Mouse (Mus musculus): Measurements from ENCODE around the gene Dll4. TPM values are rescaled to one million over a fixed set of nuclear protein-coding genes. Genes with fewer than 3 reads are reported as not detected.

Gene Dll4
- total RNA-seq, 2 experiments from 2014 or later = 1.6 to 2.3 TPM

- DNase-seq (ENCODE audit: low spot score in 2 of 2) = no peak
These were observed 20.8 kb upstream of the Dll4 start for GRCm38 (mm10) chr2:119304798-119305208.

DNA sequence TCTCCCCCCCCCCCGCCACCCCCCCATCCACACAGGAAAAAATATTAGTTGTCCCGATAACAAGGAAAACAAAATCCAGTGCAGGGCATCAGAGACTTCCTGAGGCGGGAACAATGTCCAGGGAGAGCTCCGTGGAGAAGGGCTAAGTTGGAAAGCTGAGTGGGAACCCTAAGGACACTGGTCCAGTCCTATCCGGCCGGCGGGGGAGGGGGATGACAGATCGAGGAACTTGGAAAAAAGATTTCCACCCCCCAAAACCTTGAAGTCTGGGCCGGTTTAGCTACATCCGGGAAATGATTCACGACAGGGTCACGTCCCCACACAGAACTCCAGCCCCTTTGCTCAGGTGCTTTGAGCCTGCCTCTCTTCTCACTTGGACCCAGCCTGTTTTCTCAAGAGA is 14.0 kb upstream of the Dll4 start:
- no peak for DNase-seq (ENCODE audit: low spot score in 2 of 2)

DNA sequence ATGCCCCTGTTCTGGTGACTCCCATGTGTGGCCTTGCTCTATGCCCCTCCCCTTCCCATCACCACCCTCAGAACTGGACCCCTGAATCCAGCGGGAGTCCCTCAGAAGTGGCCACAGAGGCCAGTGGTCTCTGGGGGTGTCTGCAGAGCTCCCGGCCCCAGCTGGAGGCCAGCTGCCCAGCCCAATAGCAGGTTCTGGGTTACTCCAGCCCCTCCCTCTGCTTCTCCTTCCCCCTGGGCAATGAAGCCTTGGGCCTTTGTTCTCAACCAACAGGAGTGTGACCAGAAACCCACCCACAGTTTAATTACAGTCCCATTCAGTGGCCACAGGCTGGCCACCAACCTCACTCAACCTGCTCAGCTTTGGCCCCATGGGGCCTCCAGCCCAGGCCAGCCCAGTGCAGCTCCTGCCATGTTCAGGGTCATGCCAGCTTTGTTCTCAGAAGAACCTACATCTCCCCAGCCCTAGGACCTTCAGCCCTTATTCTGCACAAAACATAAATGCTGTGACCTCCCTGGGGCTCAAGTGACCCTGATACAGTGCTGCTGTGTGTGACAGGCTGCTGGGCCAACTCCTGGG is 13.1 kb upstream of the Dll4 start:
- DNase-seq (ENCODE audit: low spot score in 2 of 2) = no peak

GRCm38 (mm10) chr2:119313780-119314479 is 11.7 kb upstream of the Dll4 start:
- DNase-seq (ENCODE audit: low spot score in 2 of 2) = no peak

DNA sequence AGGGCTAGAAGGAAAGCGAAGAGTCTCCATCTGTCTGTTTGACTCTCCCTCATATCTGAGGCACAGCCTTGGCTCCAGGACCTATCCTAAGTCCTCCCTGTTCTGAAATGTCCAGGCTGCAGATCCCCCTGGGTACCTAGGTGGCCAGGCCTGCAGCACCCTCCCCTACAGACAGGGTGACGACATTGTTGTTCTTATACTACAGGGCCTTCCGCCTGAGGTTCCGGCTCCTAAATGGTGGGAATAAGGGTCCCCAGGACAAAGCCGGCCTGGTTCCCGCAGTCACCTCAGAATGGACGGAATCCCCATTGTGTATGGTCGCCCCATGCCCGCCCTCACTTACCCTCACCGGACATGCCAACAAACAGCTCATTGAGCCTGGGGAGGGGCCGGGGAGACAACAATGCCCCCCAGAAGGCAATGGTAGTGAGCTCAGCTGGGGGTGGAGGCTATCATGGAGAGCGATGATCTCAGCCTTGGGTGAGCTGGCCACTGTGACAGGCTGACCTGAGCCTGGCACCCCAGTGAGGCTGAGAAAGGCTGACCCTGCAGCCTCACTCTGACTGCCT is 10.8 kb upstream of the Dll4 start:
- no peak for DNase-seq (ENCODE audit: low spot score in 2 of 2)

DNA sequence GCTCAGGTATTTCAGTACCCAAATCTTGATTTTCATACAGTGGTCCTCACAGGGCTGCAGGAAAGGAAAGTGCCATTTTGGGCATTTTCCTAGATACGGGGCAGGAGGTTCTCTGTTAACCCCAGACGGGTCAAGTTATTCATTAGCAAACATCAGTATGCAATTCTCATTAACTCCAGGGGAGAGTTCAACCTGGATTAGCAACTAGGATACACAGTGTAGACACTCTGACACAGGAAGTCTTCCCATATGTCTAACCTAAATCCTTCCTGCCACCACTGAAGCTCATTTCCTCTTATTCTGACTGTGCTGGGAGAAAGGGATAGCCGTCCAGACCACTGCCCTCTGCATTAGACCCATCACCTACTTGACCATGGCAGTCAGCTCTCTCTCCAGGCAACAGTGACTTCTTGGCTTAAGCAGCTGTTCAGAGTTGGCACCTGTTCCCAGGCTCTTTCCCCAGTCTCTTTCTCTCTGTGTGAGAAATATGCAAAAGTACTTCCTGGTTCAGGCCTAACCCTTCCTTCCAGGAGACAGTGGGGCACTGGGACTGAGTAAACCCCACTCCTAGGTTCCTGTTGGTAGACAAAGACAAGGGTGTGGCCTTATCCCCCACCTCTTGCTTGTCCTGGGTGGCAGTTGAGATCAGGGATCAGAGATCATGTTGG is 7.4 kb upstream of the Dll4 start:
- DNase-seq (ENCODE audit: low spot score in 2 of 2) = no peak

DNA sequence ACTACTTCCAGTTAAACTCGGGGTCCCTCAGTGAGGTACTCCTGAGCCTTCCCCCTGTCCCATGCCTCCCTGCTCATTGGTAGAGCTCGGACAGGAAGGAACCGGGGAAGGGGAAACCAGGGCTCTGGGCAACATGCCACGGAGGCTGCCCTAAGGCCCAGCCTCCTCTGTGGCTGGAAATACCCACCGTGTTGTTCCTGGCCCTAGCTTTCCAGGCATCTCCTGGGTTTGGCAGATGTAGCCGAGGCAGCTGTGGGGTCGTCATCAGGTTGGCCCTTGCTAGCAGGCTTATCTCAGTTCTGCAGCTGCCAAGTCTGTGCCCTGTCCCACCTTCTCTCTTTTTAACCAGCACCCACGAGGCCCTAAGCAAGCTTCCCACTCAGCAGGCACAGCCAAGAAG is 5.0 kb upstream of the Dll4 start:
- DNase-seq (ENCODE audit: low spot score in 2 of 2) = no peak

GRCm38 (mm10) chr2:119321771-119322586 is 3.6 kb upstream of the Dll4 start:
- no peak for DNase-seq (ENCODE audit: low spot score in 2 of 2)

DNA sequence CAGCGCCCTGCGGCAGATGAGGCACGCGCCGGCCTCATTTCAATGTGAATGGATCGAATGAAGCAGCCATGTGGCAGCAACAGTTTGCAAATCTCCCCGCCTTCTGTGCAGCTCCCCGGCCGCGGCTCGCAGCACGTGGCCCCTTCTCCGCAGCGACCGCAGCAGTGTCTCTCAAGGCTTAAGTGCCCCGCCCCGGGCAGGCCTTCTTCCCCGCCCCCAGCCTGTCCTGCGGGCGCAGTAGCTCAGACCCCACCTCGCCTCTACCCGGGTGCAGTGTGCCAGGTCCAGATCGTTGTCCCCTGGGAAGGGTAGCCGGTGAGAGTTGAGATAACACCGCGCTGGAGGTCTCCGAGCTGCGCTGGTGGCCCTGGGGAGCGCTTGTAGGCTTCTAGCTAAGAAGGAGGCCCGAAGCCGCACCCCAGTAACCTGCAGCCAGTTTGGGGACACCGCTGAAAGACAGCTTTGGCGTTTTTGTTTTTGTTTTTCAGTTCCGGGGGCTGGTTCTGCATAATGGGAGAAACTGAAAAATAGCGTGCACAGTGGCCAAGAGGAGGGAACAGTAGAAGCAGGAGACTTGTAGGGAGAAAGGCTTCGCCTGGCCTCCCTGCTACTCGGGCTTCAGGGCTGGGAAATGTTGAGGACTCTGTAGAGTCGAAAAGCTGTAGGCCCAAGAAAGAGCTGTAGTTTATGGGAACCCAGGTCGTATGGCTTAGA is 2.8 kb upstream of the Dll4 start:
- DNase-seq (ENCODE audit: low spot score in 2 of 2) = peak; percentile 41 to 51

DNA sequence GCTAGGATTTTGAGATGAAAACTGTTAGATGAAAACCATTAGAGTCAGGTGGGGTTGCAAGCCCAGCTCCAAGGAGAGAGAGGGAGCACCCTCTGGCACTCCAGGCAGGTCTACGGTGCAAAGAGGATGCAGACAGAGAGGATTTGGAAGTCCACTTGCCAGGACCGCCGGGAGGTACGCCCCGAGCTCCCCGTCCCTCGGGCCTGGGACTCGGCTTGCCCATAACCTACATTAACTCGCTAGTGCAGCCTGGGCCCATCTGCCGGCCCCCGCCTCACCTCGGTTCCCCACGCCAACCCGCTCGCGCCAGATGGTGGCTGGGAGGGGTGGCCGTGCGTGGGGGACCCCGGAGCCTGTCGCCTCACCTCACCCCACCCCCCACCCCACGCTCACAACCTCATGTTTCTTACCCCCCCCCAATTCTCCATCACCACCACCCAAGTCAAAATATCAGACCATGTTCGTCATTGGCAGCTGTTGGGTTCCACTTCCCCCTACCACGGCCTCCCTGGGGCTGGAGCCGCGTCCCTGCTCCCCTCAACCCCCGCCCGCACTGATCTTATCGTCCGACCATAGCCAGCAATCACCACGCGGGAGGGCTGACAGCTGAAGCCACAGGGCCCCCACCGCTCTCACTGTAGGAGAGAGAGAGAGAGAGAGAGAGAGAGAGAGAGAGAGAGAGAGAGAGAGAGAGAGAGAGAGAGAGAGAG is 1.6 kb upstream of the Dll4 start:
- DNase-seq (ENCODE audit: low spot score in 2 of 2) = no peak

GRCm38 (mm10) chr2:119324576-119325318 is 837 bp upstream of the Dll4 start:
- DNase-seq (ENCODE audit: low spot score in 2 of 2) = no peak

DNA sequence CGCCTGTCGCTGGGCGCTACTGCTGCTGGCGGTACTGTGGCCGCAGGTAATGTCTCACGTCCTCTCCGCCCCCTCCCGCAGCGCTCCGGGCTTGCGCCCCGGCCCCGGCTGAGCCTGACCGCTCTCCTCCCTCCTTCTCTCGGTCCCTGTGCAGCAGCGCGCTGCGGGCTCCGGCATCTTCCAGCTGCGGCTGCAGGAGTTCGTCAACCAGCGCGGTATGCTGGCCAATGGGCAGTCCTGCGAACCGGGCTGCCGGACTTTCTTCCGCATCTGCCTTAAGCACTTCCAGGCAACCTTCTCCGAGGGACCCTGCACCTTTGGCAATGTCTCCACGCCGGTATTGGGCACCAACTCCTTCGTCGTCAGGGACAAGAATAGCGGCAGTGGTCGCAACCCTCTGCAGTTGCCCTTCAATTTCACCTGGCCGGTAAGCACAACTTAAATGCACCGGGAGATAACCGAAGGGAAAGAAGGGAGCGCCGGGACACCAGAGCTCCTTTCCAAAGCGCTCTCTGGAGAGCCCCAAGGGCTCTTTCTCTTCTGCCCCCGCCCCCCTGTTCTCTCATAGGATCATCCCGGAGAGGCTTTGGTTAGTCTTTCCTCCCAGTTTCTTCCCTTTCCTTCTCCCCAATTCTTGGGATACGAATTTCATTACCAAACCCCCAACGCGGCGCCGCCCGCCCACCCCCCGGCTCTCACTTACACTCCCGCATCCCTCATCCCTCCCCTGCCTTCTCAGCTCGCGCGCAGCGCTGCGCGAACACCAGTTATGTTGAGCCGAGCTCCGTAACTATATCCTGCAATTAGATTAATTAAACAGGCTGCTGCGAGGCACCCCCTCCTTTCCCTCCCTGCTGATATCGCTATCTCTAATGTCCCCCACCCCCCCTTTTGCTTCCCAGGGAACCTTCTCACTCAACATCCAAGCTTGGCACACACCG is 847 bp downstream of the Dll4 start:
- no peak for DNase-seq (ENCODE audit: low spot score in 2 of 2)

DNA sequence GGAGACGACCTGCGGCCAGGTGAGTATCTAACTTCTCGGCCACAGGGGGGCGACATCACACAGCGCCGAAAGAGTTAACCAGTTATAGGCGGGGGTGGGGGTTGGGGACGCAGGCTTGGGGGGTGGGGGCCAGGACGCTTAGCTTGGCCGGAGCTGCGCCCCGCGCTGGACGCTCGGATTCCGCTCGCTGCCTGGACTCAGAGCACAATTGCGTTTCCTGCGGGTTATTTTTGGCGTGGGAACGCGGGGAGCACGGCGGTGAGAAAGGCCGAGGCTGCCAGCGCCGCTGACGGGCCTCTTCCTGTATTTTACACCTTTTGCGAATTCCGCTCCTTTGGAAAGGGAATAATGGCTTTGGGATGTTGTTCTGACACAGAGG is 1.5 kb downstream of the Dll4 start:
- peak in 1 of 2 experiments; percentile 37 for DNase-seq (ENCODE audit: low spot score in 2 of 2)

GRCm38 (mm10) chr2:119327942-119328526 is 2.5 kb downstream of the Dll4 start:
- no peak for DNase-seq (ENCODE audit: low spot score in 2 of 2)

GRCm38 (mm10) chr2:119328546-119328945 is 3.0 kb downstream of the Dll4 start:
- no peak for DNase-seq (ENCODE audit: low spot score in 2 of 2)

DNA sequence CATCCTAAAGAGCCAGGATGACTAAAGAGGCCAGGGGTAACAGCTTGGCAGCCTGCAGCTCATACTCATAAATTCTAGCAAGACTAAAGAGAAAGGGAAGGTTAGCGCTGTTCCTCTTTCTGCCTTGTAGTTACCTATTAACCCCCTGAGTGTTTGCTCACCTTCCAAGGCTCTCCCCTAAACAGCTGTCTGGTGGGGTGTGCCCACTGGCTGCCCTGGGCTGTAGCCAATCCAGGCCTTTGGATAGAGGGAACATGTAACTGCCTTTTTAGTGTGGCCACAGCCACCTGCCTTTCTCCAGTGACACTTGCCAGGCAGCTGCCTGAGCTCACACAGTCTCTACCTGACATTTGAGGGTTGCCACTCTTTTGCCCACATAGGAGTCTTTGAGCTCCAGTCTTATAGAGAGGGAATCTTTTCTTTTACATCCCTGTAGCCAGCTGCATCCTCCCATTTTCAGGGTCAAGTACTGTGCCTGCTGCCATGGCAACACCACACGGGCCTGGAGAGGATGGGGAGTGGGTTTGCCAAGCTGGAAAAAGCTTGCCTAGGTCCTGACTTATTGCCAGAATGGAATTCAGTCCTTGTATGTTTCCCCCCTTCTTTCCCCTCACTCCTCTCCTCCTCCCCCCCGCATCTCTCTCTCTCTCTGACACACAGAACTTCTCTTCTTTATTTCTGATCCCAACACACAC is 3.7 kb downstream of the Dll4 start:
- no peak for DNase-seq (ENCODE audit: low spot score in 2 of 2)

DNA sequence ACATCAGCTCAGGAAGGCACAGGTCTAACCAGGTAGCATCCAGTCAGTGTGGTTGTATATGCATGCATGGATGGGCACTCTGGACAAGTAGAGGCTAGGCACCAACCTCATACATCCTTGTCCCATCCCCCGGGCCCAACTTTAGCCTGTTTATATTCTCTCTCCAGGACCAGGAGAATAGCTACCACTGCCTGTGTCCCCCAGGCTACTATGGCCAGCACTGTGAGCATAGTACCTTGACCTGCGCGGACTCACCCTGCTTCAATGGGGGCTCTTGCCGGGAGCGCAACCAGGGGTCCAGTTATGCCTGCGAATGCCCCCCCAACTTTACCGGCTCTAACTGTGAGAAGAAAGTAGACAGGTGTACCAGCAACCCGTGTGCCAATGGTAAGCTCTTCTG is 5.2 kb downstream of the Dll4 start:
- DNase-seq (ENCODE audit: low spot score in 2 of 2) = no peak

Data from left cerebral cortex, adult 18-20 months (tissue).